Mouse (Mus musculus) testis, postnatal 10 days (tissue): ENCODE measurements at regions not wholly inside any gene's neighbourhood (a gene's known extent, or its start where the extent isn't known, plus 50 kb on each side); places are given as distances from the start of the nearest gene placed in this dataset.

ENCODE experiments used
- DNase-seq: peaks from one replicate; pipeline ENCODE4 v3.0.0; 2021; ENCODE audit warnings: low spot score

DNA sequence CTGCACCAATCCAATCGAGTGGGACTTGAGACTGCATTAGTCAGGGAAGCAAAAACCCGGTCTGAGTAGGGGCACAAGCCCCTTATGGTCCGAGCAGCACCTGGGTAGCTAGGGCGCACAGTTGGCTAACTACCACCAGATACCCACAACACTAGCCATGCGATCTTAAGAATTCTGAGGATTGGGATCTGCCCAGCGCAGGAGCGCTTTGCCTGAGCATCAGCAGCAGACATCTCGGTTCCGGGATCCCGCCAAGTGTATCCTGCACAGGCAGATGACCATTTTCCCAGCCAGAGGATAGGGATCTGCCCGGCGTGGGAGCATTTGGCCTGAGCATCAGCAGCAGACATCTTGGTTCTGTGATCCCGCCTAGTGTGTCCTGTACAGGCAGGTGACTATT lies 61.7 kb downstream of the Gm7951 start:
- DNase-seq: peak; percentile 23
